Mouse (Mus musculus) right cerebral cortex, adult 2 months (tissue): ENCODE results near the gene Cysltr1.

ENCODE experiments used
- DNase-seq, 2 experiments: peaks; one replicate each; pipeline ENCODE4 v3.0.0; 2021 to 2022; ENCODE audit warnings: low spot score in 2 of 2

Cysltr1 gene

GRCm38 (mm10) chrX:106603386-106603785, at the start of gene Cysltr1:
Gene Cysltr1, minus strand, starts transcription at chrX:106603679.
- no peak for DNase-seq

DNA sequence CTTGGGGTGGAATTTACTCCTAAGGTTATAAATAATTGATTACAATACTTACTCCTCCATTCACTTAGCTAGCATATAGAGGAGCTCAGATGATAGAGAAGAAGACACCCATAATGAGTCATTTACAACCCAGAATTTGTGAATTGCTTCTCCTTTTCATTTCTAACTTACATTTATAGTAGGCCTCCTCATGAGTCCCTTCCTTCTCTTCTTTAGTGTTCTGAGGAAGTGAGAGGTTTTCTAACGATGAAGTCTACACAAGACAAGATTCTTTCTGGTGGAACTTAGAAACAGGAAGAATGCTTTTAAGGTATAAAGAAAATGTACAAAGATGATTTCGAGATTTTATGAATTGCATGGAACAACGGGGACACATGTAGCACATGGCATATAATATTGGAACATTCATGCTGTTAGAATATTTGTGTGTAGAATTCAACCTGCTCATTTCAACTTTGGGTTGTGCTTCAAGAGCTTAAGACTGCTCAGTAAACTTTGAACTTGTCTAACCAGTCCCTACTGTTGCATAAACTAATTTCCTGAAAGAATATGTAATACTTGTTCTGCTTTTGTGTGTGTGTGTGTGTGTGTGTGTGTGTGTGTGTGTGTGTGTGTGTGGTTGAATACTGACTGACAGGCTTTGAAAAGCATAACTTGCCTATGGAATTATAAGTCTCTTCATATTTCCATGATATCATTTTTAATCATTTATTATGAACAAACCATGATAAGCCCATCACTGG, 31.5 kb upstream of the Cysltr1 start:
- no peak for DNase-seq

DNA sequence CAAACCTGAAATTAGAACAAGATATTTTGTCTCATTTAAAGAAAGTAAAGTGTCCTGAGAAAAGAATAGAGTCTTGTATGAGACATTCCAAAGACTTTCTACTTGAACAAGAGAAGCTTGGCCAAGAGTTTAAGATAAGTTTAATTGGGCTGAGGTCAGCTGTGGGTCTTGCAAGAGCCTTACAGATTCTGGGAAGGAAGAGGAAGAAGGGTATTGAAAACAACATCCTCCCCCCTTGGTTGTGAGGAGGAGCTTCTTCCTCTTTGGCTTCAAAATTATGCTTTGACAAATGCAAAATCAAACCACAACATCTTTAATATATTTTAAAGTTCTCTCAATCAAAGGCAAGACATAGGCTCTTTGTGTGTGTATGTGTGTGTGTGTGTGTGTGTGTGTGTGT, 30.1 kb upstream of the Cysltr1 start:
- no peak for DNase-seq

DNA sequence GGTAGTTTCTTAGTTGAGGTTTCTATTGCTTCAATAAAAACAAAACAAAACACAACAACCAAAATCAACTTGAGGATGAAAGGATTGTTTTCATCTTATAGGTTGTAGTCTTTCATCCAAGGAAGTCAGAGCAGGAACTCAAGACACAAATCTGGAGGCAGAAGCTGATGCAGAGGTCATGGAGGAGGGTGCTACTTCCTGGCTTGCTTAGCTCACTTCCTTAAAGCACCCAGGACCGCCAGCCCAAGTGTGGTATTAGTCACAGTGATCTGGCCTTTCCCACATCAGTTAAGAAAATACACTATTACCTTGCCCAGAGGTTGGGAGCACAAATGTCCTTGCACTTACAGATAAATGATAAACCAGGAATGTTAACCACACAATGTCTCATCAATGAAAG, 25.0 kb upstream of the Cysltr1 start:
- DNase-seq = no peak

DNA sequence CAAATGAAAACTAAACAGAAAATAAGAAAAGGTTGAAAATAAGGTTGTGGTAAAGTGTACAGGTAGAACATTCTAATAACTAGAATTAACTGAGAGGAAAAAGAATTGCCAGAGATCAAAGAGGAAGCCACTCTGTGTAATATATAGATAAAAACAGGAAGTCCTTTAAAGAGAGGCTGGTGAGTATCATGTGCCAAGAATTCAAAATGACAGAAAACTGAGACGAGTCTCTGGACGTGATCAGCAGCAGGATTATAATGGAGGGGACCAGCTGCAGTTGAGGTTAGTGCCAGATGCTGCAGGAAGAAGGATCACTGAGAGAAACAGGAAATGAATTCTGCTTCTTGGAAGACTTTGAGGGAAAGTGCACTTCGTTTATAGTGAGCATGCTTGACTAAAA, 20.2 kb upstream of the Cysltr1 start:
- no peak for DNase-seq

DNA sequence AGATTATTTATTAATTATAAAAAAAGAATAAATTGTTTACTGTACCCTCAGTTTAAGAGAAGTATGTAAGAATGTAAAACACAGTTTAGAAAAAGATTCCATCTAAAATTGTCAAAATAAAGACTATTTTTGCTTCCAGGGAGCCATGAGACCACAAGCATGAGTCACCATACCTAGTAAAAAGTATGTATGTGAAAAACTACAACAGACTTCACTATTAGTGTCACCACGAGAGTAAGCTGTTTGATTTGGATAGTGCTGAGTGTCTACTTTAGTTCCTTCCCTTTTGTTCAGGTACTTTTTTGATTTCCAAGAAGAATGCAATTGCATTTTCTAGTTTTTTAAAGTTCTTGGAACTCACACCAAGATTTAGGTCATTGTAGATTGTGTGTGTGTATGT, 19.0 kb upstream of the Cysltr1 start:
- no peak for DNase-seq

GRCm38 (mm10) chrX:106602574-106603258, 763 bp downstream of the Cysltr1 start:
- no peak for DNase-seq

GRCm38 (mm10) chrX:106595904-106596303, 7.6 kb downstream of the Cysltr1 start:
- DNase-seq = no peak

GRCm38 (mm10) chrX:106593914-106594313, 9.6 kb downstream of the Cysltr1 start:
- DNase-seq = no peak

DNA sequence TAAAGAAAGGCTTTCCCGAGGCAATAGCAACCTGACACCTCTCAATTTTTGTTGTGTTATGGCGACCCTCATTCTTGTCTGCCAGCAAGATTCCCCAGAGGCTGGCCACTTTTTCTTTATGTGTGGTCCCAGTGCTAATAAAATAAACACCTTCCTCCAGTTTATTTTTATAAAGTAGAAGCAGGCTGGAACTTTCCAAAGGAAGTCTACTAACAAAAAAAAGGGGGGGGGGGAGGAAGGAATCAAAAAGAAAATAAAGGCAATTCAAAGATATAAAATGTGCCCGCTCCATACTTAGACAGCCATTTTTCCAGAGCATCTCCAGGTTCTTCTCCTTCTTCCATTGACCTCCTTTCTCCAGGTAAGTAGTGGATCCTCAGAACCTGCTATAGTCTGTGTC, 20.6 kb downstream of the Cysltr1 start, which contains the start of gene Gm5127:
TSS of gene Gm5127 (plus strand) at position 301 of the 400 bp plus-strand sequence.
- DNase-seq = no peak

DNA sequence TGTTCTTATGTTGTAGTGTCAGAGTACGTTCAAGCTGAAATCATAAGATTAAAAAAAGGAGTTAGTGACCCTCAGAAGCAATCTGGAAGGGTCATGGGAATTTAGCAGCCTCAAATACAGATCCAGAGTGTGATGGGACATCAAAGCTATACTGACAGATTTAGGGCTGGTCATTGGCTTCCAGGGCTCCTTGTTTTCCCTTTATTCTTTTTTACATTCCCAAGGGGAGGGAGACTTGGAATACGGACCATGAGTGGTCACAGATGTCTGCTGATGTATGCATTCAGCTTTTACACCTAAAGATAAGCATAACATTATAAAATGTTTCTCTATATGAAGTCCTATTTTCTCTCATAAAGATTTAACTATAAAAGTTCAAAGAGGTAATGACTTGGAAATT, 21.3 kb downstream of the Cysltr1 start:
- DNase-seq = no peak

DNA sequence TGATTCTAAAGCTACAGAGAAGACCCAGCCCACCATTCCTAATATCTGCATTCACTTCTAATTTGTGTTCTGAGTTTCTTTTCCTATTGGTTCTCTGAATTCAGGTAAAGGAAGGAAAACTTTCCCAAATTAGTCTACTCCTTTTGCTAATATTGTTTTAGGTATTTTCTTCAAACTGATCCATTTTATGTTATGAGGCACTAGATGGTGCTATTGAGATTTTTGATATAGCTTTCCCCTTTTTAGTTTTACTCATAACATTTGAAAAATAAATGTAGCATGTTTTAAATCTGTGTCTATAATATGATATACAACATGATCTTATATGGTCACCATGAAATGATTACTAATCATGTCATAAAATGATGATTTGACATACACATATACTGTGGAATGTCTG, 23.1 kb downstream of the Cysltr1 start:
- DNase-seq = no peak

DNA sequence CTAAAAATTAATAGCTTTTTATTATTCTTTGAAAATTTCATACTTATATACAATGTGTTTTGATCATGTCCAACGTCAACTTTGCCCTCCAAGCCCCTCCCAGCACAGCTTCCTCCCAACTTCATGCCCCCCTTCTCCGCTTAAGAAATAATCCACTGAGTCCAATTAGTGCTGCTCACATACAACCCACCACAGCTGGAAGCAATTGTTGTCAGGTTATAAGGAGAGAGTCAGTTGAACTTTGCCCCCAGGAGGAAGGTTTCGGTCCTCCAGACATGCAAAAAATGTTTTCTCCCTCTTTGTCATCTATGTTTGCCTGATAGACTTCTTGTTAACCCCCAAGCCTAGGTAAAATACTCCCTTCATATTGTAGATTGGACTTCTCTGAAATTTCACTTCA, 24.5 kb downstream of the Cysltr1 start:
- no peak for DNase-seq

DNA sequence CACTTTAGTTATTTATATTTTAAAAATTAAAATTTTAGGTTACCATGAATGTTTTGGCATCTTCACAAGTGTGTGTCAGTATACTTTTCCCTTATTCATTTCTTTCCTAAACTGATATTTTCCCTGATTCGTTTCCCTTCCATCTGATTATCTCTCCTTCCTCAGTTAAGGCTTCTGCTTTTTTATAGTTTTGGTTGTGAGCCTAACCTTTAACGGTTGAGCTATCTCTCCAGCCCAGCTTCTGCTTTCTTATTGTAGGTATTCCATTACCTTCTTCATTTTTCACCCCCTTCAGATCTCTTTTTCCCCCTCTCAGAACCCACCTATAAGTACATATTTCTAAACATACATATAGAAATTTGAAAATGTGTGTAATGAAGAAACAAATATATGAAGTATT, 48.0 kb downstream of the Cysltr1 start:
- no peak for DNase-seq

DNA sequence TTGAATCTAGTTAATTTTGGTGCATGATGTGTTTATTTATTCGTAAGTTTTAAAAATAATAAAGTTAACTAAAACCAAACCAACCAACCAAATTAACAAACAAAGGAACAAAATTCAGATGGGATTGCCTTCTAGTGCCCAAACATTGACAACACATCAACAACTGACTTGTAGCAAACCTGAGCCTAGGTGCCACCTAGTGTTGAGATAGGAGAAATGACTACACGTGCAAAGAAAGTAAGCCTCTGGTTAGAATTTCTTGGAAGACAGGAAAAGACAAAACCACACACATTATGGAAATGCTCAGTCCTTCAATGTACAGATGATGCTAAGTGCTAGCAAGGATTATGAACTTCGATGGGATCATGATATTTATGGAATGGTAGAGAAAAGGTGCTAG, 67.1 kb downstream of the Cysltr1 start:
- DNase-seq = no peak
